Mouse (Mus musculus) heart, embryonic 12.5 days (tissue): ENCODE data around the gene Lsm8. TPM values are rescaled to one million over a fixed set of nuclear protein-coding genes. Genes with fewer than 3 reads are reported as not detected.

Source experiments
- ATAC-seq: fragments of 200-750 bp; cut with Nextera tagmentation; 2 replicates; pipeline ENCODE4 v1.8.0; 2017; ENCODE audit warnings: moderate TSS enrichment, moderate library complexity; ENCODE audit not compliant: insufficient number of reproducible peaks, low FRiP score
- H3K27ac ChIP-seq: fragments of 300-500 bp; sonication (generic); 2 replicates; pipeline ENCODE4 v1.5.1; 2016; ENCODE audit warnings: mild to moderate bottlenecking, moderate library complexity; ENCODE audit not compliant: poor library complexity, severe bottlenecking
- H3K27me3 ChIP-seq: fragments of 300-500 bp; sonication (generic); replicated peaks from 2 replicates; pipeline ENCODE4 v1.6.1; 2016; ENCODE audit warnings: mild to moderate bottlenecking, moderate library complexity
- H3K36me3 ChIP-seq: fragments of 300-500 bp; sonication (generic); 2 replicates; pipeline ENCODE4 v1.6.1; 2016; ENCODE audit warnings: mild to moderate bottlenecking, moderate library complexity
- H3K4me1 ChIP-seq: fragments of 300-500 bp; sonication (generic); replicated peaks from 2 replicates; pipeline ENCODE4 v1.6.1; 2016; ENCODE audit warnings: mild to moderate bottlenecking
- H3K4me2 ChIP-seq: fragments of 300-500 bp; sonication (generic); 2 replicates; pipeline ENCODE4 v1.6.1; 2016; ENCODE audit warnings: mild to moderate bottlenecking, moderate library complexity
- H3K4me3 ChIP-seq: fragments of 300-500 bp; sonication (generic); 2 replicates; pipeline ENCODE4 v1.5.1; 2016; ENCODE audit warnings: mild to moderate bottlenecking
- H3K9ac ChIP-seq: fragments of 300-500 bp; sonication (generic); 2 replicates; pipeline ENCODE4 v1.6.1; 2016; ENCODE audit warnings: mild to moderate bottlenecking, moderate library complexity
- H3K9me3 ChIP-seq: fragments of 300-500 bp; sonication (generic); replicated peaks from 2 replicates; pipeline ENCODE4 v1.6.1; 2016; ENCODE audit warnings: mild to moderate bottlenecking, moderate library complexity
- WGBS: fragments of 180-500 bp; shearing (Covaris S2); methylation state at CpG from one replicate; pipeline ENCODE4 v1.1.7; 2016; 5-methylcytosine and 5-hydroxymethylcytosine counted together
- polyA plus RNA-seq: library from polyadenylated mRNA; unstranded; fragments of >200 nt; fragmentation: Nextera tagmentation; extraction: Ambion mirVana; gene quantifications from 2 replicates; pipeline ENCODE4 v1.2.1, GENCODE M21; 2016

Lsm8 gene
- polyA plus RNA-seq, 1 experiment from 2014 or later, result 144 TPM

DNA sequence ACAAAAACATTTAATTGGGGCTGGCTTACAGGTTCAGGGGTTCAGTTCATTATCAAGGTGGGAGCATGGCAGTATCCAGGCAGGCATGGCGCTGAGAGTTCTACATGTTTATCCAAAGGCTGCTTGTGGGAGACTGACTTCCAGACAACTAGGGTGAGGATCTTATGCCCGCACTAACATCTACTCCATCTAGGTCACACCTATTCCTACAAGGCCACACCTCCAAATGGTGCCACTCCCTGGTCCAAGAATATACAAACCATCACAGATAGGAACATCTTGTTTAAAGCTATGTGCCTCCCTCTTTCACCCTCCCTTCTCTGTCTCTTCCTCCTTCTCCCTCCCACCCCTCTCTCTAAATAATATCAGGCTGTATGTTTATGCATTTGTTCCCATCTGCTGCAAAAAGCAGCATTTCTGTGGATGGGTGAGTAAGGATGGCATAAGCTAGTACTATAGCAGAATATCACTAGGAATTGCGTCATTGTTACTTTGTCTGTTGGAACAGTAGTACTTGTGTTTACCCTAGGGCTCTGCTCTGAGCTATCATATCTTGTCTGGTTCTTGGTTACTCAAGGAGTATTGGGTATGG is 8.2 kb downstream of the Lsm8 start:
- H3K9me3 ChIP-seq, result no peaks in the 10 kb centered on the region
- no peak for ATAC-seq
- H3K36me3 ChIP-seq, result peaks cover 47% of the 10 kb centered on the region
- H3K4me1 ChIP-seq, result no peaks in the 10 kb centered on the region
- H3K9ac ChIP-seq, result no peak overlapping the region
- no peak overlapping the region for H3K27ac ChIP-seq
- 92% methylated on average over 3 of the region's 3 CpGs for WGBS
- H3K27me3 ChIP-seq, result no peaks in the 10 kb centered on the region
- H3K4me3 ChIP-seq, result no peak overlapping the region
- H3K4me2 ChIP-seq, result no peak overlapping the region

DNA sequence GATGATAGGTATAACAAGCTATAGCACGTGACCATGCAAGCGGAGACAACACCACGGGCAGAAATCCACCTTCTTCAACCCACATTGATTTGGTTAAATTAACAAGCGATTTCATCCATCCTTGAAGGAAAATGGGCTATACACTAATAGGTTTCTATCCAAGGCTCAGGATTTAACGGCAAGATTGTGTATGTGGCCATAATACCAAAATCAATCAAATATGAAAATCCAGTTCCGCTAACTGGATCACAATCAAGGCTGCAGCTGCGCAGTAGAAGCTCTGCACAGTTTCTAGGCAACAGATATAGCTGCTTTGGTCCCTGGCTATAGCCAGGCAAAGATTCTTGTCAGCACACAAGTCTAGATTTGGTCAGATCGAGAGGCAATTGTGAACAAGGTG is 17.6 kb downstream of the Lsm8 start, which contains the start of gene Ankrd7:
Gene Ankrd7, plus strand, starts transcription at position 301 of the 400 bp plus-strand sequence.
- no peak within 1 kb of the TSS for H3K4me3 ChIP-seq
- ATAC-seq, result no peak
- no peaks in the 10 kb centered on the region for H3K4me1 ChIP-seq
- H3K9me3 ChIP-seq, result no peaks in the 10 kb centered on the region
- 86% methylated on average over 8 of the region's 8 CpGs for WGBS
- no peak within 1 kb of the TSS for H3K27ac ChIP-seq
- no peak within 1 kb of the TSS for H3K9ac ChIP-seq
- no peaks in the 10 kb centered on the region for H3K36me3 ChIP-seq
- no peaks in the 10 kb centered on the region for H3K27me3 ChIP-seq
- no peak within 1 kb of the TSS for H3K4me2 ChIP-seq

DNA sequence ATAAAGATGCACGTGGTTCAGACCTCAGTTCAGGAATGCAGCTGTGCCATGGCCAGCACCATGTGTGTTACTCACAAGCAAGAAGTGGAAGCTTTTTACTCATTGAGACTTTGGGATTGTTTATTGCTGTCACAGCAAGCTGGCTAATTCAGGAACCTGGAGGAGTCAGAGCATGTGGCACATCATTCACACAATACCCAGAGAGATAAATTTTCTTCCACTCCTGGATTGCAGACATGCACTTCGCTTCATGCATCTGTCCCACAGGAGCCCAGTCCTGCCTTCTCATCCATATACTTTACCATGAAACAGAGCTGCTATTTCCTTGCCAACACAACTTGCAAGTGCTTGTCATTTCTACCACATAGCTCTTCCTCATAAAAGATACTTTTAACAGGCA is 40.7 kb downstream of the Lsm8 start:
- Histone ChIP-seq H3K9ac (no peak overlapping the region), H3K4me2 (no peak overlapping the region), H3K27ac (no peak overlapping the region), H3K9me3 (peaks cover 5% of the 10 kb centered on the region; the same call in 1 of the 2 replicates), H3K4me1 (no peaks in the 10 kb centered on the region), H3K27me3 (no peaks in the 10 kb centered on the region), H3K36me3 (no peaks in the 10 kb centered on the region), H3K4me3 (no peak overlapping the region)
- 71% methylated on average over 2 of the region's 2 CpGs for WGBS
- no peak for ATAC-seq

DNA sequence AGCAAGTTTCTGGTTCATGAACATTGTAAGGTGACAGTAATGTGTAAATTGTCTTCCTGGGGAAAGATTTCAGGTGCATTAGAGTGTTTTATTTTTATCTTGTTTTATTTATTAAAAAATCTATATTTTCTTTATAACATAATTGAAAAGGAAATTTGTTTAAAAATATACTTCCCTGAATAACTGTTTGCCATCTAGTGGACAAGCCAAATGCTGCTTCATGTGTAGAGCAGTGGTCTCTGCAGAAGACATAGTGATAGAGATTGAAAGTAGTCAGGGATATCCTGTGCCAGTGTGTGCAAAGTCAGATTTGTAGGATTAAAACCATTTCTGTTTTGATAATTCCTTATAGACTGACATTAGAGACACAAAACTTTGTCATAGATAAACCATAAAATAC is 45.8 kb downstream of the Lsm8 start:
- Histone ChIP-seq H3K27me3 (no peaks in the 10 kb centered on the region), H3K4me3 (no peak overlapping the region), H3K4me1 (no peaks in the 10 kb centered on the region), H3K9ac (no peak overlapping the region), H3K4me2 (no peak overlapping the region), H3K27ac (no peak overlapping the region), H3K36me3 (no peaks in the 10 kb centered on the region), H3K9me3 (peaks cover 5% of the 10 kb centered on the region; the same call in 1 of the 2 replicates)
- no peak for ATAC-seq

Other genes starting within 250 kb of the Lsm8 start
- gene Ankrd7, start 17.7 kb downstream of the Lsm8 start, polyA plus RNA-seq, result not detected in 2 replicates